Mouse (Mus musculus): ENCODE measurements around the gene Polr2e. TPM values are rescaled to one million over a fixed set of nuclear protein-coding genes. Genes with fewer than 3 reads are reported as not detected.

The Polr2e gene
- polyA plus RNA-seq, 1 experiment from 2014 or later, result 256 TPM

DNA sequence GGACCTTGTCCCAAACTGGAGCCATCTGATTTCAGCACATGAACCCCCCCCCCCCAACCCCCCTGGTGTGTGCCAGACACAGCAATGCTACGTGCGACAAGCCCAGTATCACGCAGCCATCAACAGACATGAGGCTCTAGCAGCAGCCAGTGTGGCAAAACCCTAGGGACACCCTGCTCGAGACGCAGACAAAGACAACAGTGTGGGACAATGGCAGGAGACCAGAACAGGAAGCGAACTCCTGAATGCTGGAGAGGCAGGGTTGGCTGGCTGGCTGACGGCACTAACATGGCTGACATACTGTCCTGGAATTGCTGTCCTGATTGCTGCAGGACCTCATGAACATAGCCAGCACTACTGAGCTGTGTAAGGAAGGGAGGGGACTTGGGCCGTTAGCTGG lies 4.4 kb downstream of the Polr2e start:
- H3K36me3 ChIP-seq (ENCODE audit: control insufficient read depth, insufficient read depth, low read length), result peaks cover 38% of the 10 kb centered on the region
- H3K27me3 ChIP-seq (replicated peaks; ENCODE audit: control insufficient read depth, insufficient read depth, low read length), result no peaks in the 10 kb centered on the region
- H3K4me3 ChIP-seq (ENCODE audit: low read depth, low read length), result no peak overlapping the region
- H3K4me2 ChIP-seq, result no peak overlapping the region
- peak overlapping the region; percentile 4; the same call in 1 of the 2 replicates for H3K27ac ChIP-seq (ENCODE audit: low read depth, low read length)
- H3K9me3 ChIP-seq (ENCODE audit: control insufficient read depth, low read length), result no peaks in the 10 kb centered on the region
- ATAC-seq (replicated peaks; ENCODE audit: low FRiP score) (no peak), DNase-seq (ENCODE audit: low spot score) (no peak)
- 0 out of 2 replicates have a peak overlapping the region, but pooled peaks have one; percentile 9 for H3K9ac ChIP-seq (ENCODE audit: low read depth, low read length)
- H3K4me1 ChIP-seq (replicated peaks; ENCODE audit: control insufficient read depth, insufficient read depth, low read length), result peaks cover 41% of the 10 kb centered on the region
- WGBS, result 85% methylated on average over 8 of the region's 8 CpGs

DNA sequence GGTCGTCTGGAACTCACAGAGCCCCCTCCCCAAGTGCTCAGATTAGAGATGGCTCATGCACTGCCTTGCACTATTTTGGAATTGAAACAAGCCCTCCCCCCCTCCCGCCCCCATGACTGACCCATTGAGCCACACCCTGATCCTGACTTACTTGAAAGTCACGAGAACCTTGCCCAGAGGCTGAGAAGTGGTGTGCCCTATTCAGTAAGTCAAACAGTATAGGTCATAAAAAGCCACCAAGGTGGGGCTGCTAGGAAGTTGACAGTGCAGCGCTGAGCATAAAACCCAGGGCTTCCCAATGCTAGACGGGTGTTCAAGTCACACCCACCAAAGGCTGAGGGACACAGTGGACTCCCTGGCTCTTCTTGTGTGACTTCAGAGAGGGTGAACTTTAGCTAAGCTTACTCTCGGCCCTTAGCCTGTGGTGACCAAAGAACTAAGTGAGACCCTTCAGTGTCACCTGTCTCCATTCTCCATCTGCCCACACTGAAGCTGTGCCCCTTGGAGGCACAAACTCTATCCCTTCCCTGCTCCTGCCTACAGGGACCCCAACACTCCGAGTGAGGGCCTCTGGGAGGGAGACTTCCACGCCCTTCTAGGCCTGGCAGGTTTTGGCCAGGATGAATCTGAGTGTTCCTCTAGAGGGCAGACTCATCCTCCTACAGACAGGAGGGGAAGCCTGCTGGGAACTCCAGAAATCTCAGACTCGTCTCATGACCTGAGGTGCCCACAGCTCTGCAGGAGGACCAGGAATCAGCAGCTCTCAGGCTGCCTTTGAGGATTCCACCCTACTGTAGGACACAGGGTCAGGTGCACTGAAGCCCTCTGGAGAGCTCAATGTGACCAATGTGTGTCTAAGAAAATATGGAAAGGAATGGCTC lies 5.8 kb downstream of the Polr2e start:
- peaks cover 39% of the 10 kb centered on the region for H3K4me1 ChIP-seq (replicated peaks; ENCODE audit: control insufficient read depth, insufficient read depth, low read length)
- no peak for DNase-seq (ENCODE audit: low spot score)
- 0 out of 2 replicates have a peak overlapping the region, but pooled peaks have one; percentile 43 for H3K9ac ChIP-seq (ENCODE audit: low read depth, low read length)
- peak overlapping the region; percentile 8 for H3K4me2 ChIP-seq
- no peaks in the 10 kb centered on the region for H3K9me3 ChIP-seq (ENCODE audit: control insufficient read depth, low read length)
- H3K27ac ChIP-seq (ENCODE audit: low read depth, low read length), result peak overlapping the region; percentile 39
- WGBS, result 27% methylated on average over 9 of the region's 9 CpGs
- H3K27me3 ChIP-seq (replicated peaks; ENCODE audit: control insufficient read depth, insufficient read depth, low read length), result no peaks in the 10 kb centered on the region
- ATAC-seq (replicated peaks; ENCODE audit: low FRiP score), result peak; percentile 22; the same call in 1 of the 2 replicates
- peaks cover 43% of the 10 kb centered on the region for H3K36me3 ChIP-seq (ENCODE audit: control insufficient read depth, insufficient read depth, low read length)
- H3K4me3 ChIP-seq (ENCODE audit: low read depth, low read length), result 0 out of 2 replicates have a peak overlapping the region, but pooled peaks have one; percentile 2

DNA sequence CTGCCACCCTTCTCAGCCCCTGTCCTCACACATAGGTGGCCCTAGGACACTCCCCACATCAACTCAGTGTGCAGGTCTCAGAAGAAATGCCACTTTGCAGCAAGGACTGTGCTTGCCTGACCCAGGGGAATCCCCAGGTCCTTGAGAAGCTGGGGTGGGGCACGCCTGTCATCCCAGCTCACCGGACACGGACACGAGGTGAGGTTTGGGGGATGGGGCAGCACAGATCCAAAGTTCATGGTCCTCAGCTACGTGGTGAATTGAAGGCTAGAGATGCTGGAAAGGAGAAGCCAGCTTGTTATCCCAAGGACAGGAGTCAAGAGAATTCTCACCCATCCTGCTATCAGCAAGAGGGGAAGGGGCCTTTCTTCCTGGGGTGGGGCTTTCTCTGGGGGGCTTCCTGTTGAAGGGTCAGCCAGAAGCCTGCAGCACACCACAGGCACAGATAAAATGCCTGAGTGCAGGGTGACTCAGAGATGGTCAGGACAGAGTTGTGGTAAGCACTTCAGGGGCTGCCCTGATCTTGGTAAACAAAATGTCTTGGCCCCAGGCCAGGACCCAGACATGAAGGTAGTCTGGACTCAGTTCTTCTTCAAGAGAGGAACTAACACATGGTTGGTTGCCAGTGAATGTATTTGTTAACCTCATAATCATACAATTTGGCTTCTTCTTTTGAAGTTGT lies 6.7 kb downstream of the Polr2e start:
- Histone ChIP-seq H3K36me3 (ENCODE audit: control insufficient read depth, insufficient read depth, low read length) (peaks cover 42% of the 10 kb centered on the region), H3K27me3 (replicated peaks; ENCODE audit: control insufficient read depth, insufficient read depth, low read length) (no peaks in the 10 kb centered on the region), H3K4me1 (replicated peaks; ENCODE audit: control insufficient read depth, insufficient read depth, low read length) (peaks cover 39% of the 10 kb centered on the region), H3K9ac (ENCODE audit: low read depth, low read length) (peak overlapping the region; percentile 22; the same call in 1 of the 2 replicates), H3K4me3 (ENCODE audit: low read depth, low read length) (0 out of 2 replicates have a peak overlapping the region, but pooled peaks have one; percentile 0), H3K9me3 (ENCODE audit: control insufficient read depth, low read length) (no peaks in the 10 kb centered on the region), H3K4me2 (peak overlapping the region; percentile 8), H3K27ac (ENCODE audit: low read depth, low read length) (peak overlapping the region; percentile 39)
- DNase-seq (ENCODE audit: low spot score), result no peak
- no peak; the same call in none of the 2 replicates for ATAC-seq (replicated peaks; ENCODE audit: low FRiP score)
- WGBS, result 10% methylated on average over 5 of the region's 5 CpGs

DNA sequence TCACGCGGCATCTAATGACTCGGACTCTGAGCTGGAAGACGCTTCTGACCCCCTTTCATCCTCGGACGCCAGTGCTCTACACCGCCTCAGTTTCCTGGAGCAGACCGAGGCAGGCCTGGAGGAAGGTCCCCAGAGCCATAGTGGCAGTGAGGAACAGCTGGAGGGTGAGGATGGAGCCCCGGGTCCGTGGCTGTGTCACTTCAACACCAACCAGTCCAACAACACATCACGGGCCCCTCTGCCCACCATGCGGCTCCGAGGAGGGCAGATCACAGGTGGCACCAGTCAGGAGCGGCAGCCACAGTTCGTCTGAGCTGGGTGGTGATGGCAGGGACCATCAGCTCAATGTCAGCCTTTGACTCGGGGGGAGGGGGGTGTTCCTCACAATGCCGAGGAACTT lies 8.9 kb downstream of the Polr2e start:
- DNase-seq (ENCODE audit: low spot score) (no peak), ATAC-seq (replicated peaks; ENCODE audit: low FRiP score) (no peak)
- Histone ChIP-seq H3K27me3 (replicated peaks; ENCODE audit: control insufficient read depth, insufficient read depth, low read length) (no peaks in the 10 kb centered on the region), H3K9ac (ENCODE audit: low read depth, low read length) (no peak overlapping the region), H3K4me3 (ENCODE audit: low read depth, low read length) (no peak overlapping the region), H3K27ac (ENCODE audit: low read depth, low read length) (no peak overlapping the region), H3K36me3 (ENCODE audit: control insufficient read depth, insufficient read depth, low read length) (peaks cover 30% of the 10 kb centered on the region), H3K9me3 (ENCODE audit: control insufficient read depth, low read length) (no peaks in the 10 kb centered on the region), H3K4me1 (replicated peaks; ENCODE audit: control insufficient read depth, insufficient read depth, low read length) (peaks cover 37% of the 10 kb centered on the region), H3K4me2 (no peak overlapping the region)
- WGBS, result 87% methylated on average over 17 of the region's 17 CpGs

DNA sequence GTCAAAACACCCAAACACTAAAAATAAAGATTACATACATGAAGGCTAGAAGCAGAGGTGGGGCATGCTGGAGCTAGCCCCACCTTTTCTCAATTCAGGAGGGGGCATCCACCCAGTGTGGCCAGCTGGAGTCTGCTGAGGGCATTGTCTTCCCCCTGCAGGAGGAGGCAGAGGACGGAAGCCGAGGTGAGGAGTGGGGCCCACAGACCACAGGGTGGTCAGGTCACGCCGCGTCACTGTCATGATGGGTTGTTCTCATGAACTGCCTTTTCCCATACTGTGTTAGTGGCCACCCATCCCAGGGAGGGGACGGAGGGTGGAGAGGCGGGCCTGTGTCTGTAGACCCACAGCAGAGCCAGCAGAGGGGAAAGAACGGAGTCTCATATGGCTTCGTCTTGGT lies 9.4 kb downstream of the Polr2e start:
- Histone ChIP-seq H3K36me3 (ENCODE audit: control insufficient read depth, insufficient read depth, low read length) (peaks cover 26% of the 10 kb centered on the region; the same call in 1 of the 2 replicates), H3K27me3 (replicated peaks; ENCODE audit: control insufficient read depth, insufficient read depth, low read length) (no peaks in the 10 kb centered on the region), H3K27ac (ENCODE audit: low read depth, low read length) (no peak overlapping the region), H3K4me2 (no peak overlapping the region), H3K4me1 (replicated peaks; ENCODE audit: control insufficient read depth, insufficient read depth, low read length) (peaks cover 37% of the 10 kb centered on the region), H3K4me3 (ENCODE audit: low read depth, low read length) (no peak overlapping the region), H3K9ac (ENCODE audit: low read depth, low read length) (no peak overlapping the region), H3K9me3 (ENCODE audit: control insufficient read depth, low read length) (no peaks in the 10 kb centered on the region)
- 81% methylated on average over 9 of the region's 9 CpGs for WGBS
- DNase-seq (ENCODE audit: low spot score) (no peak), ATAC-seq (replicated peaks; ENCODE audit: low FRiP score) (no peak)

DNA sequence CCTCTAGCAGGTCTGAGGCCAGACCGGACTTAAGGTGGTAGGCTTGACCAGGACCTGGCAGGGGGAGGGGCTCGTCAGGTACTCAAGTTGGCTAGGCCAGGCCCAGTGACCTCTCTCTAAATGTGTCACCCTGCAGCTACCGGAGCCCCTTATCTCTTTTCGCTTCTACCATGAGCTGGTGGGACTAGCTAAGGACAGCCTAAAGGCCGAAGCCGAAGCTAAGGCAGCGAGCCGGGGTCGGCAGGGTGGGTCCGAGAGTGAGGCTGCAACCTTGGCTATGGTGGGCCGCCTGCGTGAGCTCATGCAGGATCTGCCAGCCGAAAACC lies 11.1 kb downstream of the Polr2e start:
- H3K9me3 ChIP-seq (ENCODE audit: control insufficient read depth, low read length), result no peaks in the 10 kb centered on the region
- H3K9ac ChIP-seq (ENCODE audit: low read depth, low read length), result no peak overlapping the region
- DNase-seq (ENCODE audit: low spot score) (no peak), ATAC-seq (replicated peaks; ENCODE audit: low FRiP score) (no peak)
- WGBS, result 92% methylated on average over 13 of the region's 13 CpGs
- H3K27ac ChIP-seq (ENCODE audit: low read depth, low read length), result no peak overlapping the region
- no peaks in the 10 kb centered on the region for H3K27me3 ChIP-seq (replicated peaks; ENCODE audit: control insufficient read depth, insufficient read depth, low read length)
- H3K4me1 ChIP-seq (replicated peaks; ENCODE audit: control insufficient read depth, insufficient read depth, low read length), result peaks cover 38% of the 10 kb centered on the region
- H3K4me2 ChIP-seq, result no peak overlapping the region
- no peak overlapping the region for H3K4me3 ChIP-seq (ENCODE audit: low read depth, low read length)
- peaks cover 19% of the 10 kb centered on the region; the same call in 1 of the 2 replicates for H3K36me3 ChIP-seq (ENCODE audit: control insufficient read depth, insufficient read depth, low read length)

DNA sequence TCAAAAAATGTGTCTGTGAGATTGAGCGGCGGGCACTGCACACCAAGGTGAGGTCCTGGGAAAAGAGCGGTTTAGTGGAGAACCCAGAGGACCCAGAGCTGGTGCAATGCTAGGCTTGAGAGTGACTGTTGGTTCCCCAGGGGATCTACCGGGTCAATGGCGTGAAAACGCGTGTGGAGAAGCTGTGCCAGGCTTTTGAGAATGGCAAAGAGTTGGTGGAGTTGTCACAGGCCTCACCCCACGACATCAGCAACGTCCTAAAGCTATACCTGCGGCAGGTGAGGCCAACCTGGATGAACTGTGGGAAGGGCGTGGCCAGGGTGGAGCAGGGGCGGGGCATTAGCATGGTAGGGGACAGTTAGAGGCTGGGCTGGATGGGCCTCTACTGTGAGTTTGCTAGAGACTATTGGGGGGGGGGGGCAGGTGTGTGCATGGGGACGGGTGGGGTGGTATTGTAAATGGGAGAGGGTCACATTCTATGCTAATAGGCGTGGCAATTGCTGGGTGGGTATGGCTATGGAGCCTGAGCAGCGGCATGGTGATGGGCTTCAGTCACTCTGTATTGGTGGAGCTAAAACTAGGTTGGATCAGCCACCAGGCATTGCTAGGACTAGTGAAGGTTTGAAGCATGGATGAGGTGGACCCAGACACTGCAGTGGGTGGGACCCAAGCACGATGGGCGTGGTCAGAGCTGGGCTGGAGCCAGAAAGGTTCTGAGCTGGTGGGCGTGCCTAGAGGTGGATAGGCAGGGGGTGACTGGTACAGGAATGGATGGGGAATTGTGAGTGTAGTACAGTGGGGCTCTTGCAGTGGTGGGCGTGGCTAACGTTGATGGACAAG lies 11.7 kb downstream of the Polr2e start:
- H3K27ac ChIP-seq (ENCODE audit: low read depth, low read length), result no peak overlapping the region; the same call in 1 of the 2 replicates
- H3K4me1 ChIP-seq (replicated peaks; ENCODE audit: control insufficient read depth, insufficient read depth, low read length), result peaks cover 32% of the 10 kb centered on the region
- WGBS, result 69% methylated on average over 20 of the region's 20 CpGs
- no peaks in the 10 kb centered on the region for H3K27me3 ChIP-seq (replicated peaks; ENCODE audit: control insufficient read depth, insufficient read depth, low read length)
- DNase-seq (ENCODE audit: low spot score), result no peak
- ATAC-seq (replicated peaks; ENCODE audit: low FRiP score), result peak; percentile 43; the same call in 1 of the 2 replicates
- H3K36me3 ChIP-seq (ENCODE audit: control insufficient read depth, insufficient read depth, low read length), result peaks cover 19% of the 10 kb centered on the region; the same call in 1 of the 2 replicates
- H3K4me2 ChIP-seq, result no peak overlapping the region
- no peak overlapping the region for H3K9ac ChIP-seq (ENCODE audit: low read depth, low read length)
- H3K9me3 ChIP-seq (ENCODE audit: control insufficient read depth, low read length), result no peaks in the 10 kb centered on the region
- H3K4me3 ChIP-seq (ENCODE audit: low read depth, low read length), result no peak overlapping the region

DNA sequence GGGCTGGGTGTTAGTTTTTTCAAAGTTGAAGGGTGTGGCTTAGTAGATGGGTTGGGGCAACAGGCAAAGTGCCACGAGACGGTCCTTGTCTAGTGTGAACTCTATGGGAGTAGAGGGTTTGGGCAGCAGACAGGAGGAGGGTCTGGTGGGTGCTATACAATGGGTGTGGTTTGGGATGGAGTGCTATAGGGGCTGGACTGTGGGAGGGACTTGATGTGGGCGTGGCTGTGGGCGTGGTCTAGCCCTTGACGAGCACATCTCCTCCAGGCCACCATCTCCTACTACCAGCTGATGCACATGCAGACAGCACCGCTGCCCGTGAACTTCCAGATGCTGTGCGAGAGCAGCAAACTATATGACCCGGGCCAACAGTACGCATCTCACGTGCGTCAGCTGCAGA lies 13.7 kb downstream of the Polr2e start:
- 67% methylated on average over 12 of the region's 12 CpGs for WGBS
- H3K27ac ChIP-seq (ENCODE audit: low read depth, low read length), result no peak overlapping the region
- 0 out of 2 replicates have a peak, but pooled peaks have one; percentile 30 for ATAC-seq (replicated peaks; ENCODE audit: low FRiP score)
- no peaks in the 10 kb centered on the region for H3K9me3 ChIP-seq (ENCODE audit: control insufficient read depth, low read length)
- no peak overlapping the region for H3K4me3 ChIP-seq (ENCODE audit: low read depth, low read length)
- no peak for DNase-seq (ENCODE audit: low spot score)
- H3K4me2 ChIP-seq, result no peak overlapping the region
- peaks cover 21% of the 10 kb centered on the region for H3K4me1 ChIP-seq (replicated peaks; ENCODE audit: control insufficient read depth, insufficient read depth, low read length)
- no peak overlapping the region for H3K9ac ChIP-seq (ENCODE audit: low read depth, low read length)
- H3K36me3 ChIP-seq (ENCODE audit: control insufficient read depth, insufficient read depth, low read length), result peaks cover 28% of the 10 kb centered on the region; the same call in 1 of the 2 replicates
- no peaks in the 10 kb centered on the region for H3K27me3 ChIP-seq (replicated peaks; ENCODE audit: control insufficient read depth, insufficient read depth, low read length)

All from liver, embryonic 11.5 days (tissue).